Mouse (Mus musculus): ENCODE measurements around the gene Rnf41.
A peak's percentile ranks its signal among the peaks of the same experiment; 100 is the strongest.

The Rnf41 gene

GRCm38 (mm10) chr10:128401056-128401455, 10.4 kb upstream of the Rnf41 start, which contains the start of gene Slc39a5:
Slc39a5 (minus strand) TSS chr10:128401229.
- Histone ChIP-seq H3K27me3 (ENCODE audit: control insufficient read depth, insufficient read depth, low read length, poor library complexity, severe bottlenecking) (no peaks in the 10 kb centered on the region), H3K36me3 (ENCODE audit: control insufficient read depth, insufficient read depth, low read length, poor library complexity, severe bottlenecking) (peaks cover 3% of the 10 kb centered on the region)
- no peak for DNase-seq (ENCODE audit: low read depth, low spot score)

- no peak for DNase-seq (ENCODE audit: low read depth, low spot score)
- no peaks in the 10 kb centered on the region for H3K27me3 ChIP-seq (ENCODE audit: control insufficient read depth, insufficient read depth, low read length, poor library complexity, severe bottlenecking)
- peaks cover 6% of the 10 kb centered on the region for H3K36me3 ChIP-seq (ENCODE audit: control insufficient read depth, insufficient read depth, low read length, poor library complexity, severe bottlenecking)
These were observed 9.8 kb upstream of the Rnf41 start for GRCm38 (mm10) chr10:128401638-128402037.

- no peak for DNase-seq (ENCODE audit: low read depth, low spot score)
- Histone ChIP-seq H3K27me3 (ENCODE audit: control insufficient read depth, insufficient read depth, low read length, poor library complexity, severe bottlenecking) (no peaks in the 10 kb centered on the region), H3K36me3 (ENCODE audit: control insufficient read depth, insufficient read depth, low read length, poor library complexity, severe bottlenecking) (peaks cover 6% of the 10 kb centered on the region)
These were observed 7.5 kb upstream of the Rnf41 start for GRCm38 (mm10) chr10:128403931-128404330.

- Histone ChIP-seq H3K27me3 (ENCODE audit: control insufficient read depth, insufficient read depth, low read length, poor library complexity, severe bottlenecking) (no peaks in the 10 kb centered on the region), H3K36me3 (ENCODE audit: control insufficient read depth, insufficient read depth, low read length, poor library complexity, severe bottlenecking) (peaks cover 6% of the 10 kb centered on the region)
- DNase-seq (ENCODE audit: low read depth, low spot score): peak; percentile 23
These were observed 2.6 kb upstream of the Rnf41 start for GRCm38 (mm10) chr10:128408591-128409535.

GRCm38 (mm10) chr10:128409692-128410559, 1.5 kb upstream of the Rnf41 start:
- Histone ChIP-seq H3K36me3 (ENCODE audit: control insufficient read depth, insufficient read depth, low read length, poor library complexity, severe bottlenecking) (peaks cover 6% of the 10 kb centered on the region; the same call in 1 of the 2 replicates), H3K27me3 (ENCODE audit: control insufficient read depth, insufficient read depth, low read length, poor library complexity, severe bottlenecking) (no peaks in the 10 kb centered on the region)
- DNase-seq (ENCODE audit: low read depth, low spot score): peak; percentile 98

GRCm38 (mm10) chr10:128410560-128410845, 954 bp upstream of the Rnf41 start:
- H3K27me3 ChIP-seq (ENCODE audit: control insufficient read depth, insufficient read depth, low read length, poor library complexity, severe bottlenecking): no peaks in the 10 kb centered on the region
- peak; percentile 20 for DNase-seq (ENCODE audit: low read depth, low spot score)
- peaks cover 8% of the 10 kb centered on the region for H3K36me3 ChIP-seq (ENCODE audit: control insufficient read depth, insufficient read depth, low read length, poor library complexity, severe bottlenecking)

GRCm38 (mm10) chr10:128412055-128412381, 561 bp downstream of the Rnf41 start:
- Histone ChIP-seq H3K36me3 (ENCODE audit: control insufficient read depth, insufficient read depth, low read length, poor library complexity, severe bottlenecking) (peaks cover 11% of the 10 kb centered on the region), H3K27me3 (ENCODE audit: control insufficient read depth, insufficient read depth, low read length, poor library complexity, severe bottlenecking) (no peaks in the 10 kb centered on the region)
- DNase-seq (ENCODE audit: low read depth, low spot score): no peak

- peaks cover 11% of the 10 kb centered on the region for H3K36me3 ChIP-seq (ENCODE audit: control insufficient read depth, insufficient read depth, low read length, poor library complexity, severe bottlenecking)
- no peak for DNase-seq (ENCODE audit: low read depth, low spot score)
- H3K27me3 ChIP-seq (ENCODE audit: control insufficient read depth, insufficient read depth, low read length, poor library complexity, severe bottlenecking): no peaks in the 10 kb centered on the region
These were observed 1.1 kb downstream of the Rnf41 start for GRCm38 (mm10) chr10:128412558-128412957.

- no peak for DNase-seq (ENCODE audit: low read depth, low spot score)
- Histone ChIP-seq H3K36me3 (ENCODE audit: control insufficient read depth, insufficient read depth, low read length, poor library complexity, severe bottlenecking) (peaks cover 13% of the 10 kb centered on the region), H3K27me3 (ENCODE audit: control insufficient read depth, insufficient read depth, low read length, poor library complexity, severe bottlenecking) (no peaks in the 10 kb centered on the region)
These were observed 1.6 kb downstream of the Rnf41 start for GRCm38 (mm10) chr10:128413076-128413475.

- peaks cover 17% of the 10 kb centered on the region for H3K36me3 ChIP-seq (ENCODE audit: control insufficient read depth, insufficient read depth, low read length, poor library complexity, severe bottlenecking)
- DNase-seq (ENCODE audit: low read depth, low spot score): no peak
- no peaks in the 10 kb centered on the region for H3K27me3 ChIP-seq (ENCODE audit: control insufficient read depth, insufficient read depth, low read length, poor library complexity, severe bottlenecking)
These were observed 3.4 kb downstream of the Rnf41 start for GRCm38 (mm10) chr10:128414848-128415247.

- H3K27me3 ChIP-seq (ENCODE audit: control insufficient read depth, insufficient read depth, low read length, poor library complexity, severe bottlenecking): no peaks in the 10 kb centered on the region
- DNase-seq (ENCODE audit: low read depth, low spot score): no peak
These were observed 11.0 kb downstream of the Rnf41 start for GRCm38 (mm10) chr10:128422426-128422825.

GRCm38 (mm10) chr10:128424604-128425003, 13.1 kb downstream of the Rnf41 start:
- peak; percentile 64 for DNase-seq (ENCODE audit: low read depth, low spot score)

More at GRCm38 (mm10) chr10:128422426-128422825, 11.0 kb downstream of the Rnf41 start:
- peaks cover 13% of the 10 kb centered on the region for H3K36me3 ChIP-seq (ENCODE audit: control insufficient read depth, insufficient read depth, low read length, poor library complexity, severe bottlenecking)

GRCm38 (mm10) chr10:128425260-128425659, 13.8 kb downstream of the Rnf41 start:
- H3K36me3 ChIP-seq (ENCODE audit: control insufficient read depth, insufficient read depth, low read length, poor library complexity, severe bottlenecking): peaks cover 14% of the 10 kb centered on the region
- DNase-seq (ENCODE audit: low read depth, low spot score): no peak
- no peaks in the 10 kb centered on the region for H3K27me3 ChIP-seq (ENCODE audit: control insufficient read depth, insufficient read depth, low read length, poor library complexity, severe bottlenecking)

More at GRCm38 (mm10) chr10:128424604-128425003, 13.1 kb downstream of the Rnf41 start:
- no peaks in the 10 kb centered on the region for H3K27me3 ChIP-seq (ENCODE audit: control insufficient read depth, insufficient read depth, low read length, poor library complexity, severe bottlenecking)
- H3K36me3 ChIP-seq (ENCODE audit: control insufficient read depth, insufficient read depth, low read length, poor library complexity, severe bottlenecking): peaks cover 11% of the 10 kb centered on the region

- Histone ChIP-seq H3K36me3 (ENCODE audit: control insufficient read depth, insufficient read depth, low read length, poor library complexity, severe bottlenecking) (peaks cover 10% of the 10 kb centered on the region), H3K27me3 (ENCODE audit: control insufficient read depth, insufficient read depth, low read length, poor library complexity, severe bottlenecking) (no peaks in the 10 kb centered on the region)
- DNase-seq (ENCODE audit: low read depth, low spot score): no peak
These were observed 17.6 kb downstream of the Rnf41 start for GRCm38 (mm10) chr10:128429052-128429451.

- no peak for DNase-seq (ENCODE audit: low read depth, low spot score)
- Histone ChIP-seq H3K27me3 (ENCODE audit: control insufficient read depth, insufficient read depth, low read length, poor library complexity, severe bottlenecking) (no peaks in the 10 kb centered on the region), H3K36me3 (ENCODE audit: control insufficient read depth, insufficient read depth, low read length, poor library complexity, severe bottlenecking) (peaks cover 10% of the 10 kb centered on the region)
These were observed 18.0 kb downstream of the Rnf41 start for GRCm38 (mm10) chr10:128429454-128429853.
